Mouse (Mus musculus): ENCODE results near the gene Rab3il1. TPM values are rescaled to one million over a fixed set of nuclear protein-coding genes. Genes with fewer than 3 reads are reported as not detected.

Rab3il1 gene
- polyA plus RNA-seq, 1 experiment from 2014 or later, result 74.9 TPM

DNA sequence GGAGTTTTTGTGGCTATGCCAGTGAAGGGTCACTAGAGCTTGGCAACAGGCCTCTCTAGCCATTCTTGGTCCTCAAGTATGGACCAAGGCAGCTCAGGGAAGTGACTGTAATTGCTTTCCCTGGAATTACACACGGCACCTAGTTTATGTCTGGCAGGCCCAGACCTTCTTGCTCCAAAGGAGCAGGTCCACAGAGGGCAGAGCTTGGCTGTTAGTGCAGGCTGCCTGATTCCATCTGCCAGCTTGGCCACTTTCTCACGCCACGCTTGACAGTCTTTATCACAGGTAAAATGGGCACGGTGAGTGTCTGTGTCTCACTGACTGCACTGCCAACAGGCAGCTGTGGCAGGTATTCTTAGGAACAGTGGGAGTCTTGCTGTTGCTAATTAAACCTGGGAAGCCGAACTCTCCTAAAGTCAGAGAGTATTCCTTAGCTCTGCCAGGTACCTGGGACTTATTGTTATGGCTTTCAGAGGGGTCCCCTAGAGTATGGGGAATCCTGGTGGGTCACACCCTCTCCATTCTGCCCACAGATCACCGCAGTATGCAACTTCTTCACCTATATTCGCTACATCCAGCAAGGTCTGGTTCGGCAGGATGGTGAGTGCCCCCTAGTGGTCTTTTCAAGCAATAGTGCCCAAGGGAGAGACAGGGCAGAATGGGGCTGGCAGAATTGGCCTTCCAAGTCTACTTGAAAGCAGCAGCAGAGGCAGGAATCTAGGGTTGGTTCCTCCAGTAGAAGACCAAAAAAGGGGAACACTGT is 31.9 kb downstream of the Rab3il1 start:
- no peaks in the 10 kb centered on the region for H3K9me3 ChIP-seq (ENCODE audit: low read length)
- ATAC-seq, result peak; percentile 68
- H3K4me3 ChIP-seq (ENCODE audit: low read depth, low read length), result no peak overlapping the region
- no peak overlapping the region for H3K27ac ChIP-seq (ENCODE audit: low read depth)
- no peaks in the 10 kb centered on the region for H3K27me3 ChIP-seq (ENCODE audit: insufficient read depth, low read length)
- H3K9ac ChIP-seq (replicated peaks), result no peak overlapping the region
- 42% methylated on average over 8 of the region's 8 CpGs for WGBS (ENCODE audit: insufficient replicate concordance)
- DNase-seq, result peak; percentile 64
- TF ChIP-seq CTCF (IDR thresholded peaks at IDR 0.05; ENCODE audit: low read depth), result peak; percentile 97
- no peak for TF ChIP-seq EP300 (IDR thresholded peaks at IDR 0.05; ENCODE audit: low read depth)
- H3K4me2 ChIP-seq (ENCODE audit: low read depth, low read length), result no peak overlapping the region
- H3K4me1 ChIP-seq (ENCODE audit: insufficient read depth), result 0 out of 2 replicates have a peak, but pooled peaks cover 2% of the 10 kb centered on the region
- H3K36me3 ChIP-seq (replicated peaks; ENCODE audit: insufficient read depth, low read length), result peaks cover 70% of the 10 kb centered on the region

DNA sequence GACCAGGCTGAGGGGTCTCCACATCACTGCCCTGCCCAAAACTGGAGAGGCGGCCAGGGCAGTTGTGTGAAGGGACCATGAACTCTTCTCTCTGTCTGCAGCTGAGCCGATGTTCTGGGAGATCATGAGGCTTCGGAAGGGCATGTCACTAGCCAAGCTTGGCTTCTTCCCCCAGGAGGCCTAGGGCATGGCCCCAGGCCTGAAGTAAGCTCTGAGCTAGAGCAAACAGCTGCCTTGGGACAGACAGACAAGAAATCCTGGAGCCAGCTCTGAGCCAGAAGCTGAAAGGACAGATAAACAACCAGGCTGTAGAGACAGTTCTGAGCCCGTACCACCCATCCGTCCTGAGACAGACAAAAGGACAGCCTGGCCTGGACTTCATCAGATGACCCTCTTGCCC is 32.9 kb downstream of the Rab3il1 start:
- no peaks in the 10 kb centered on the region for H3K27me3 ChIP-seq (ENCODE audit: insufficient read depth, low read length)
- peaks cover 63% of the 10 kb centered on the region for H3K36me3 ChIP-seq (replicated peaks; ENCODE audit: insufficient read depth, low read length)
- H3K4me3 ChIP-seq (ENCODE audit: low read depth, low read length), result no peak overlapping the region
- WGBS (ENCODE audit: insufficient replicate concordance), result 89% methylated on average over 5 of the region's 5 CpGs
- TF ChIP-seq CTCF (IDR thresholded peaks at IDR 0.05; ENCODE audit: low read depth), result no peak
- TF ChIP-seq EP300 (IDR thresholded peaks at IDR 0.05; ENCODE audit: low read depth), result no peak
- 0 out of 2 replicates have a peak, but pooled peaks cover 2% of the 10 kb centered on the region for H3K4me1 ChIP-seq (ENCODE audit: insufficient read depth)
- H3K9ac ChIP-seq (replicated peaks), result no peak overlapping the region
- H3K27ac ChIP-seq (ENCODE audit: low read depth), result no peak overlapping the region
- DNase-seq, result no peak
- peak; percentile 3; the same call in 1 of the 2 replicates for ATAC-seq
- no peaks in the 10 kb centered on the region for H3K9me3 ChIP-seq (ENCODE audit: low read length)
- H3K4me2 ChIP-seq (ENCODE audit: low read depth, low read length), result no peak overlapping the region

DNA sequence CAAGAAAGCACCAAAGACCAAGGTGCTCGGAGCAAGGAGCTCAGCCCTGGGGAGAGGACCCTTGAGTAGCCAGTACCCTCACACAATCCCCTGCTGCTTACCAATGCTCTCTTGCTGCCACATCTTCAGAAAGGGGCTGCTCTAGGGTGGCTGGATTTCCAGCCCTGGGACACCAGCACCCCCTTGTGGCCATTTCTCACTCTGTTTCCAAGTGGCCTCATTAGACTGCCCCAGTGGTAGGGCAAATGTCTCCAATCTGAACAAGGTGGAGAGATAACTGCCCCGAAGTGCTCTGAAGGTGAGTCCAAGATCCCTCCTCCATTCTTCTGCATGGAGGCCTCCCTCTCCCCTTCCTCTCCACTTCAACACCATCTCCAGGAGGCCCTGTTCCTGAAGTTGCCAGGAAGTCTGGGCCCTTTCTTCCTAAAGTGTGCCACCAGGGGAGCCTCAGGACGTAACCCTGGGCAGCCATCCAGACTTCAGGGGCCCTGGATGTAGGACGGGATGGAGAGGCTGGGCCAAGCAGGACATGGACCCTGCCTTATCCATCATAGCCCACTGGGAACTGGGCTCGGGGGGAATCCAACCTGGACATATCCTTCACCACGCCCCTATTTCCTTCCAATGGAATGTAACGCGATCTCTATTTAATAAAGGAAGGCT is 33.4 kb downstream of the Rab3il1 start:
- Histone ChIP-seq H3K36me3 (replicated peaks; ENCODE audit: insufficient read depth, low read length) (peaks cover 58% of the 10 kb centered on the region), H3K9me3 (ENCODE audit: low read length) (no peaks in the 10 kb centered on the region), H3K9ac (replicated peaks) (no peak overlapping the region), H3K4me3 (ENCODE audit: low read depth, low read length) (no peak overlapping the region), H3K4me1 (ENCODE audit: insufficient read depth) (0 out of 2 replicates have a peak, but pooled peaks cover 2% of the 10 kb centered on the region), H3K4me2 (ENCODE audit: low read depth, low read length) (no peak overlapping the region), H3K27me3 (ENCODE audit: insufficient read depth, low read length) (no peaks in the 10 kb centered on the region), H3K27ac (ENCODE audit: low read depth) (no peak overlapping the region)
- ATAC-seq, result peak; percentile 69
- peak; percentile 90 for DNase-seq
- TF ChIP-seq EP300 (IDR thresholded peaks at IDR 0.05; ENCODE audit: low read depth), result no peak
- peak; percentile 98 for TF ChIP-seq CTCF (IDR thresholded peaks at IDR 0.05; ENCODE audit: low read depth)
- 67% methylated on average over 8 of the region's 8 CpGs for WGBS (ENCODE audit: insufficient replicate concordance)

DNA sequence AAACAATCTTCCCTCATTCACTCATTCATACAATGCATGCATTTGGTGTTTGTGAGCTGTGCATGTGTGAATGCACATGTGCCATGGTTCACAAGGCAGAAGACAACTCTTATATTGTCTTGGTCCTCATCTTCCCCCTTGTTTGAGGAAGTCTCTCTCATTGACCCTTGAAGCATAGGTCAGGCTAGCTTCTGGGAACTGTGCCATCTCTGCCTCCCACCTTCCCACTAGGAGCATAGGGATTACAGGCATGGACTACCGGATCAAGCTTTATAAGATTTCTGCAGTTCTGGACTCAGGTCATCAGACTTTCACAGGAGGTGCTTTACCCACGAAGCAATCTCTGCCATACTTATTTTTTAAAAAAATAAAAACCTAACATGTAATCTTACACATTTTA is 36.1 kb downstream of the Rab3il1 start:
- Histone ChIP-seq H3K9me3 (ENCODE audit: low read length) (no peaks in the 10 kb centered on the region), H3K36me3 (replicated peaks; ENCODE audit: insufficient read depth, low read length) (peaks cover 36% of the 10 kb centered on the region), H3K27ac (ENCODE audit: low read depth) (no peak overlapping the region), H3K4me2 (ENCODE audit: low read depth, low read length) (no peak overlapping the region), H3K4me3 (ENCODE audit: low read depth, low read length) (no peak overlapping the region), H3K9ac (replicated peaks) (no peak overlapping the region), H3K27me3 (ENCODE audit: insufficient read depth, low read length) (no peaks in the 10 kb centered on the region), H3K4me1 (ENCODE audit: insufficient read depth) (peaks cover 20% of the 10 kb centered on the region)
- TF ChIP-seq CTCF (IDR thresholded peaks at IDR 0.05; ENCODE audit: low read depth), result no peak
- TF ChIP-seq EP300 (IDR thresholded peaks at IDR 0.05; ENCODE audit: low read depth), result no peak
- DNase-seq, result no peak
- no peak for ATAC-seq
- 65% methylated on average over 2 of the region's 2 CpGs for WGBS (ENCODE audit: insufficient replicate concordance)

DNA sequence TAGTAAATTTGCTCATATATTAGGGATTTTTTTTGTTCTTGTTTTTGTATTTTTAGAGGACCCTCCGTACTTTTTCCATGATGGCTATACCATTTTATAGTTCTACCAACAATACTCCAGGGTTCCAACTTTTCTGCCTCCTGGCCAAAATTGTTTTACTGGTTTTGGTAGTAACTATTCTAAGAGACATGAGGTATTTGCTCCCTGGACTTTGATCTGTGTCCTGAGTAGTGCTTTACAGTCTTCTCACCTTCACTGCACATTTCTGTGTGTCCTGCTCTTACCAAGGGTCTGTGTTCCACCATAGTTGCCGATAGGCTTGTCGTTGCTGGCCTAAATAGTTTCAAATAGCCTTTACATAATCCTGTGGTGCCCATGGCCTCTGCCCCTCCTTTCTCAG is 36.9 kb downstream of the Rab3il1 start:
- ATAC-seq (no peak), DNase-seq (no peak)
- H3K4me2 ChIP-seq (ENCODE audit: low read depth, low read length), result no peak overlapping the region
- H3K4me3 ChIP-seq (ENCODE audit: low read depth, low read length), result no peak overlapping the region
- WGBS (ENCODE audit: insufficient replicate concordance), result 80% methylated on average over 3 of the region's 3 CpGs
- no peak overlapping the region for H3K27ac ChIP-seq (ENCODE audit: low read depth)
- peaks cover 30% of the 10 kb centered on the region for H3K36me3 ChIP-seq (replicated peaks; ENCODE audit: insufficient read depth, low read length)
- H3K9me3 ChIP-seq (ENCODE audit: low read length), result no peaks in the 10 kb centered on the region
- no peak overlapping the region for H3K9ac ChIP-seq (replicated peaks)
- TF ChIP-seq EP300 (IDR thresholded peaks at IDR 0.05; ENCODE audit: low read depth), result no peak
- TF ChIP-seq CTCF (IDR thresholded peaks at IDR 0.05; ENCODE audit: low read depth), result no peak
- H3K4me1 ChIP-seq (ENCODE audit: insufficient read depth), result peaks cover 25% of the 10 kb centered on the region
- no peaks in the 10 kb centered on the region for H3K27me3 ChIP-seq (ENCODE audit: insufficient read depth, low read length)

DNA sequence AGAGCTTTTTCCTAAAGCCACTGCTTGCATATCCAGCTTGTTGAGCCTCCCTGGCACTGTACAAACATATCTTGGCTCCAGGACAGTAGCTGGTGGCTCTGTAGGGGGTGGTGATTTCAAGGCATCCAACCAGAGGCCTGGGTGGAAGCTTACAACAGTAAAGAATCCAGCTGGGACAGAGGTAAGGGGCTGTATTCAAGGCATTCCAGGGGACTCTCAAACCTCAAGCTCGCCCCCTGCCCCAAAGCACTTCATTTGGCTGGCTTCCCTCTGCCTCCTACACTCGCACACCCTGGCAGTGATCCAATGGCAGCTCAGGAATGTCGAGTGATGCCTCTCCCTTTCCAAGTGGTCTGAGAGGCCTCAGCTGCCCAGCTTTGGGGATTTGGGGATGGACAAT is 37.4 kb downstream of the Rab3il1 start:
- H3K4me1 ChIP-seq (ENCODE audit: insufficient read depth), result peaks cover 29% of the 10 kb centered on the region

More for the DNA sequence above, 37.4 kb downstream of the Rab3il1 start:
- ATAC-seq (no peak), DNase-seq (no peak)
- no peak overlapping the region for H3K9ac ChIP-seq (replicated peaks)
- no peak overlapping the region for H3K4me2 ChIP-seq (ENCODE audit: low read depth, low read length)
- H3K36me3 ChIP-seq (replicated peaks; ENCODE audit: insufficient read depth, low read length), result peaks cover 26% of the 10 kb centered on the region
- no peaks in the 10 kb centered on the region for H3K27me3 ChIP-seq (ENCODE audit: insufficient read depth, low read length)
- no peak for TF ChIP-seq EP300 (IDR thresholded peaks at IDR 0.05; ENCODE audit: low read depth)
- no peak for TF ChIP-seq CTCF (IDR thresholded peaks at IDR 0.05; ENCODE audit: low read depth)
- no peak overlapping the region for H3K27ac ChIP-seq (ENCODE audit: low read depth)
- WGBS (ENCODE audit: insufficient replicate concordance), result 50% methylated on average over 3 of the region's 3 CpGs
- no peaks in the 10 kb centered on the region for H3K9me3 ChIP-seq (ENCODE audit: low read length)
- H3K4me3 ChIP-seq (ENCODE audit: low read depth, low read length), result no peak overlapping the region

All from liver, postnatal 0 days (tissue).